Mouse (Mus musculus): ENCODE measurements around the gene Maml3. TPM values are rescaled to one million over a fixed set of nuclear protein-coding genes. Genes with fewer than 3 reads are reported as not detected.

Maml3 gene
- polyA plus RNA-seq, 1 experiment: not detected

- 53% methylated on average over 8 of the region's 8 CpGs for WGBS
- TF ChIP-seq CTCF (IDR thresholded peaks at IDR 0.05; ENCODE audit: insufficient read depth, low read depth, low read length) (no peak), POLR2A (IDR thresholded peaks at IDR 0.05; ENCODE audit: insufficient read depth, low read depth, low read length) (no peak)
- Histone ChIP-seq H3K4me1 (ENCODE audit: control insufficient read depth, insufficient read depth, low read length) (peaks cover 13% of the 10 kb centered on the region), H3K4me3 (ENCODE audit: insufficient read depth, low read depth, low read length) (no peak overlapping the region), H3K27ac (ENCODE audit: insufficient read depth, low read depth, low read length) (no peak overlapping the region; the same call in 1 of the 2 replicates)
Measured at GRCm38 (mm10) chr3:51727968-51728367, 376.9 kb downstream of the Maml3 start.

GRCm38 (mm10) chr3:51727487-51727886 is 377.4 kb downstream of the Maml3 start:
- Histone ChIP-seq H3K4me3 (ENCODE audit: insufficient read depth, low read depth, low read length) (no peak overlapping the region), H3K27ac (ENCODE audit: insufficient read depth, low read depth, low read length) (peak overlapping the region; percentile 21; the same call in 1 of the 2 replicates), H3K4me1 (ENCODE audit: control insufficient read depth, insufficient read depth, low read length) (peaks cover 12% of the 10 kb centered on the region)
- no peak for TF ChIP-seq POLR2A (IDR thresholded peaks at IDR 0.05; ENCODE audit: insufficient read depth, low read depth, low read length)
- TF ChIP-seq CTCF (IDR thresholded peaks at IDR 0.05; ENCODE audit: insufficient read depth, low read depth, low read length): no peak
- WGBS: 59% methylated on average over 3 of the region's 3 CpGs

- 91% methylated on average over 6 of the region's 6 CpGs for WGBS
- TF ChIP-seq POLR2A (IDR thresholded peaks at IDR 0.05; ENCODE audit: insufficient read depth, low read depth, low read length): no peak
- TF ChIP-seq CTCF (IDR thresholded peaks at IDR 0.05; ENCODE audit: insufficient read depth, low read depth, low read length): no peak
- H3K4me3 ChIP-seq (ENCODE audit: insufficient read depth, low read depth, low read length): no peak overlapping the region
- no peak overlapping the region for H3K27ac ChIP-seq (ENCODE audit: insufficient read depth, low read depth, low read length)
- peaks cover 12% of the 10 kb centered on the region for H3K4me1 ChIP-seq (ENCODE audit: control insufficient read depth, insufficient read depth, low read length)
Measured at GRCm38 (mm10) chr3:51726257-51726656, 378.6 kb downstream of the Maml3 start.

- TF ChIP-seq POLR2A (IDR thresholded peaks at IDR 0.05; ENCODE audit: insufficient read depth, low read depth, low read length) (no peak), CTCF (IDR thresholded peaks at IDR 0.05; ENCODE audit: insufficient read depth, low read depth, low read length) (no peak)
- Histone ChIP-seq H3K27ac (ENCODE audit: insufficient read depth, low read depth, low read length) (no peak overlapping the region), H3K4me3 (ENCODE audit: insufficient read depth, low read depth, low read length) (no peak overlapping the region), H3K4me1 (ENCODE audit: control insufficient read depth, insufficient read depth, low read length) (no peaks in the 10 kb centered on the region)
- WGBS: 56% methylated on average over 1 of the region's 1 CpGs
Measured at GRCm38 (mm10) chr3:51719982-51720381, 384.9 kb downstream of the Maml3 start.

- TF ChIP-seq POLR2A (IDR thresholded peaks at IDR 0.05; ENCODE audit: insufficient read depth, low read depth, low read length) (no peak), CTCF (IDR thresholded peaks at IDR 0.05; ENCODE audit: insufficient read depth, low read depth, low read length) (no peak)
- Histone ChIP-seq H3K4me1 (ENCODE audit: control insufficient read depth, insufficient read depth, low read length) (no peaks in the 10 kb centered on the region), H3K27ac (ENCODE audit: insufficient read depth, low read depth, low read length) (no peak overlapping the region), H3K4me3 (ENCODE audit: insufficient read depth, low read depth, low read length) (no peak overlapping the region)
- WGBS: 86% methylated on average over 3 of the region's 3 CpGs
Measured at GRCm38 (mm10) chr3:51719373-51719772, 385.5 kb downstream of the Maml3 start.

GRCm38 (mm10) chr3:51717909-51718308 is 387.0 kb downstream of the Maml3 start:
- H3K4me3 ChIP-seq (ENCODE audit: insufficient read depth, low read depth, low read length): no peak overlapping the region
- no peaks in the 10 kb centered on the region for H3K4me1 ChIP-seq (ENCODE audit: control insufficient read depth, insufficient read depth, low read length)
- 75% methylated on average over 4 of the region's 4 CpGs for WGBS
- TF ChIP-seq CTCF (IDR thresholded peaks at IDR 0.05; ENCODE audit: insufficient read depth, low read depth, low read length) (no peak), POLR2A (IDR thresholded peaks at IDR 0.05; ENCODE audit: insufficient read depth, low read depth, low read length) (no peak)
- no peak overlapping the region for H3K27ac ChIP-seq (ENCODE audit: insufficient read depth, low read depth, low read length)

- 87% methylated on average over 3 of the region's 3 CpGs for WGBS
- H3K27ac ChIP-seq (ENCODE audit: insufficient read depth, low read depth, low read length): no peak overlapping the region
- no peak overlapping the region for H3K4me3 ChIP-seq (ENCODE audit: insufficient read depth, low read depth, low read length)
- H3K4me1 ChIP-seq (ENCODE audit: control insufficient read depth, insufficient read depth, low read length): no peaks in the 10 kb centered on the region
- TF ChIP-seq CTCF (IDR thresholded peaks at IDR 0.05; ENCODE audit: insufficient read depth, low read depth, low read length): no peak
- no peak for TF ChIP-seq POLR2A (IDR thresholded peaks at IDR 0.05; ENCODE audit: insufficient read depth, low read depth, low read length)
Measured at GRCm38 (mm10) chr3:51717455-51717854, 387.4 kb downstream of the Maml3 start.

- Histone ChIP-seq H3K27ac (ENCODE audit: insufficient read depth, low read depth, low read length) (no peak overlapping the region), H3K4me1 (ENCODE audit: control insufficient read depth, insufficient read depth, low read length) (peaks cover 1% of the 10 kb centered on the region; the same call in 1 of the 2 replicates), H3K4me3 (ENCODE audit: insufficient read depth, low read depth, low read length) (no peak overlapping the region)
- TF ChIP-seq POLR2A (IDR thresholded peaks at IDR 0.05; ENCODE audit: insufficient read depth, low read depth, low read length) (no peak), CTCF (IDR thresholded peaks at IDR 0.05; ENCODE audit: insufficient read depth, low read depth, low read length) (no peak)
- 84% methylated on average over 5 of the region's 5 CpGs for WGBS
Measured at GRCm38 (mm10) chr3:51714469-51714868, 390.4 kb downstream of the Maml3 start.

GRCm38 (mm10) chr3:51713233-51713632 is 391.6 kb downstream of the Maml3 start:
- 64% methylated on average over 8 of the region's 8 CpGs for WGBS
- Histone ChIP-seq H3K4me1 (ENCODE audit: control insufficient read depth, insufficient read depth, low read length) (peaks cover 11% of the 10 kb centered on the region), H3K27ac (ENCODE audit: insufficient read depth, low read depth, low read length) (no peak overlapping the region), H3K4me3 (ENCODE audit: insufficient read depth, low read depth, low read length) (no peak overlapping the region)
- TF ChIP-seq CTCF (IDR thresholded peaks at IDR 0.05; ENCODE audit: insufficient read depth, low read depth, low read length): no peak
- no peak for TF ChIP-seq POLR2A (IDR thresholded peaks at IDR 0.05; ENCODE audit: insufficient read depth, low read depth, low read length)

GRCm38 (mm10) chr3:51712382-51712781 is 392.5 kb downstream of the Maml3 start:
- Histone ChIP-seq H3K27ac (ENCODE audit: insufficient read depth, low read depth, low read length) (no peak overlapping the region), H3K4me3 (ENCODE audit: insufficient read depth, low read depth, low read length) (no peak overlapping the region), H3K4me1 (ENCODE audit: control insufficient read depth, insufficient read depth, low read length) (peaks cover 13% of the 10 kb centered on the region)
- TF ChIP-seq CTCF (IDR thresholded peaks at IDR 0.05; ENCODE audit: insufficient read depth, low read depth, low read length): no peak
- no peak for TF ChIP-seq POLR2A (IDR thresholded peaks at IDR 0.05; ENCODE audit: insufficient read depth, low read depth, low read length)
- WGBS: 51% methylated on average over 3 of the region's 3 CpGs

Data from olfactory bulb, adult 2 months (tissue).